Comparison of ENCODE assay signal across 17 mouse cellular contexts in genomic region chr6:118046511-118046910, GRCm38 (mm10).
"Had no signal": no experiment of that assay in that cellular context is flagged by ENCODE, and none has a peak within 500 bp of the region (broad histone marks: within the 10 kb centered on the region; RNA-seq: fewer than 3 reads in every experiment).

No protein-coding gene starts in this region.

- H3K4me1 ChIP-seq: liver, embryonic 15.5 days; megakaryocyte, embryonic 14.5 days; midbrain, embryonic 13.5 days; neural tube, embryonic 12.5 days; stomach, embryonic 15.5 days had no signal

- H3K27ac ChIP-seq: liver, embryonic 15.5 days; macrophage; midbrain, embryonic 13.5 days; midbrain, embryonic 15.5 days; neural tube, embryonic 12.5 days; stomach, embryonic 15.5 days; stomach, postnatal 0 days had no signal

- H3K27me3 ChIP-seq: liver, embryonic 15.5 days; midbrain, embryonic 13.5 days; midbrain, embryonic 15.5 days; neural tube, embryonic 12.5 days; stomach, embryonic 15.5 days had no signal

- H3K9ac ChIP-seq: liver, embryonic 15.5 days; liver, postnatal 0 days; midbrain, embryonic 13.5 days; midbrain, embryonic 15.5 days; neural tube, embryonic 12.5 days; stomach, embryonic 15.5 days had no signal

- H3K36me3 ChIP-seq: liver, embryonic 15.5 days; midbrain, embryonic 13.5 days; midbrain, embryonic 15.5 days; neural tube, embryonic 12.5 days; stomach, embryonic 15.5 days had no signal

- H3K4me3 ChIP-seq: liver, embryonic 15.5 days; megakaryocyte, embryonic 14.5 days; midbrain, embryonic 13.5 days; midbrain, embryonic 15.5 days; neural tube, embryonic 12.5 days; stomach, embryonic 15.5 days had no signal

- H3K9me3 ChIP-seq: liver, embryonic 15.5 days; midbrain, embryonic 13.5 days; midbrain, embryonic 15.5 days; neural tube, embryonic 12.5 days; stomach, embryonic 15.5 days had no signal

- ATAC-seq: liver, postnatal 0 days; midbrain, embryonic 13.5 days; midbrain, embryonic 15.5 days had no signal

- DNase-seq: liver, postnatal 0 days; lung, postnatal 14 days; retina, postnatal 1 day; right cerebral cortex, postnatal 25 days; right cerebral cortex, postnatal 4 days; thymus, adult 2 months; thymus, postnatal 25 days; thymus, postnatal 4 days had no signal

- H3K4me2 ChIP-seq: liver, embryonic 15.5 days; midbrain, embryonic 11.5 days; midbrain, embryonic 13.5 days; midbrain, embryonic 15.5 days; neural tube, embryonic 12.5 days; stomach, embryonic 15.5 days had no signal
